Mouse (Mus musculus) hindbrain, embryonic 14.5 days (tissue): ENCODE data around the gene Rwdd2b. TPM values are rescaled to one million over a fixed set of nuclear protein-coding genes. Genes with fewer than 3 reads are reported as not detected.

Source experiments
- polyA plus RNA-seq: library from polyadenylated mRNA; unstranded; fragments of >200 nt; fragmentation: Nextera tagmentation; extraction: Ambion mirVana; gene quantifications from 2 replicates; pipeline ENCODE4 v1.2.1, GENCODE M21; 2014

The Rwdd2b gene
- polyA plus RNA-seq, 1 experiment from 2014 or later: 14.7 TPM

Other genes starting within 250 kb of the Rwdd2b start
- gene N6amt1, start 86.4 kb downstream of the Rwdd2b start, polyA plus RNA-seq: 17.6 and 21.0 TPM in 2 replicates
- 30.5 and 31.8 TPM in 2 replicates for gene Ltn1, start 8.0 kb downstream of the Rwdd2b start, polyA plus RNA-seq
- gene Usp16, start 14.1 kb upstream of the Rwdd2b start, polyA plus RNA-seq: 41.8 and 52.1 TPM in 2 replicates
- 414 and 438 TPM in 2 replicates for gene Cct8, start 55.3 kb upstream of the Rwdd2b start, polyA plus RNA-seq
- 0.12 TPM in 1 of 2 replicates, not detected in the other for gene Map3k7cl, start 112.8 kb upstream of the Rwdd2b start, polyA plus RNA-seq